Mouse (Mus musculus): Measurements from ENCODE around the gene Ptch2. TPM values are rescaled to one million over a fixed set of nuclear protein-coding genes. Genes with fewer than 3 reads are reported as not detected.

The Ptch2 gene
- total and polyA plus RNA-seq, 3 experiments: 0.33 TPM; not detected in 2

DNA sequence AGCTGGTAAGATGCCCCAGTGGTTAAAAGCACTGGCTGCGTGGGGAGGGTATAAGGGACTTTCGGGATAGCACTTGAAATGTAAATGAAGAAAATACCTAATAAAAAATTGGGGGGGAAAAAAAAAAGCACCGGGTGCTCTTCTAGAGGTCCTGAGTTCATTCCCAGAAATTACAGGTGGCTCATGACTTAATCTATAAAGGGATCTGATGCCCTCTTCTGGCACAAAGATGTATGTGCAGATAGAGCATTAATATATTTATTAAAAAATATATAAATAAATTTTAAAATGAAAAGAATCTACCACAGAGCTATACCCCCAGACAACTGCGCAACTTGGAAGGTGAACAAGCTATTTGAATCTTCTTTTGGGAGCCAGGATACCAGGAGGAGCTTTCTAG, 44.7 kb downstream of the Ptch2 start (continued):
- TF ChIP-seq ZNF384 (IDR thresholded peaks at IDR 0.05; ENCODE audit: low read depth, low read length) (peak; percentile 47), MYC (IDR thresholded peaks at IDR 0.05; ENCODE audit: low read depth, low read length) (no peak), GABPA (IDR thresholded peaks at IDR 0.05; ENCODE audit: low read depth, low read length) (no peak), TBP (IDR thresholded peaks at IDR 0.05; ENCODE audit: low read depth, low read length) (no peak)

DNA sequence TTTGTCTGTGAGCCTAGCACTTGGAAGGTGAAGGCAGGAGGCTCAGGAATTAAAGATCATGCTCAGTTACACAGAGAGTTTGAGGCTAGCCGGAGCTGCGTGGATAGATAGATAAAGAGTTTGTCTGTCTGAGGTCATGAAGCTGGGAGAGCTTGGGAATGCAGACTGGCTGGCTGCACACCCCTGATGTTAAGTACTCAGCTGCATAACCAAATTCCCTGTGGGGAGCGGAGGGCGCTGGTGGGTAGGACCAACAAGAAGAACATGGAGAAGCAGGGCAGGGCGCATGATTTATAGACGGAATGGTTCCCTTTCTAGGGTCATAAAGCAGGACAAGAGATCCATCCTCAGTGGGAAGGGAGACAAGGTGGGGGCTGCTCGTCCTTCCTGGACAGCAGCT, 47.1 kb downstream of the Ptch2 start:
- Histone ChIP-seq H3K4me3 (ENCODE audit: control insufficient read depth in 1 of 2, insufficient read depth in 1 of 2, low read depth in 2 of 2, low read length in 2 of 2) (no peak overlapping the region), H3K9me3 (replicated peaks; ENCODE audit: insufficient read depth, low read length) (no peaks in the 10 kb centered on the region), H3K27me3 (ENCODE audit: control insufficient read depth in 1 of 2, insufficient read depth in 2 of 2, low read length in 2 of 2) (no peaks in the 10 kb centered on the region), H3K36me3 (ENCODE audit: control insufficient read depth in 1 of 2, insufficient read depth in 2 of 2, low read length in 2 of 2) (no peaks in the 10 kb centered on the region), H3K9ac (ENCODE audit: control insufficient read depth, low read depth, low read length, poor library complexity, severe bottlenecking) (no peak overlapping the region), H3K27ac (ENCODE audit: control insufficient read depth, low read depth, low read length) (no peak overlapping the region), H3K4me1 (ENCODE audit: control insufficient read depth in 1 of 2, insufficient read depth in 2 of 2, low read length in 2 of 2) (peaks cover 0 to 4% of the 10 kb centered on the region in 2 experiments; a peak in 1 of 4 replicates), H3K79me2 (ENCODE audit: control insufficient read depth, insufficient read depth, low read length, poor library complexity) (no peaks in the 10 kb centered on the region; the same call in 1 of the 2 replicates)
- TF ChIP-seq TAL1 (IDR thresholded peaks at IDR 0.05; ENCODE audit: low read length) (no peak), KAT2A (conservative IDR thresholded peaks at IDR 0.05; ENCODE audit: low read depth, low read length) (no peak), BHLHE40 (IDR thresholded peaks at IDR 0.05; ENCODE audit: borderline replicate concordance, low read depth, low read length) (no peak), POLR2AphosphoS5 (IDR thresholded peaks at IDR 0.05; ENCODE audit: borderline replicate concordance, low read depth, low read length) (no peak), JUND (IDR thresholded peaks at IDR 0.05; ENCODE audit: low read depth, low read length) (no peak), RAD21 (IDR thresholded peaks at IDR 0.05; ENCODE audit: low read depth, low read length) (no peak), TBP (IDR thresholded peaks at IDR 0.05; ENCODE audit: low read depth, low read length) (no peak), EP300 (IDR thresholded peaks at IDR 0.05; ENCODE audit: low read depth in 1 of 2, low read length in 2 of 2) (no peak)
- DNase-seq (ENCODE audit: low read depth, low spot score): no peak

DNA sequence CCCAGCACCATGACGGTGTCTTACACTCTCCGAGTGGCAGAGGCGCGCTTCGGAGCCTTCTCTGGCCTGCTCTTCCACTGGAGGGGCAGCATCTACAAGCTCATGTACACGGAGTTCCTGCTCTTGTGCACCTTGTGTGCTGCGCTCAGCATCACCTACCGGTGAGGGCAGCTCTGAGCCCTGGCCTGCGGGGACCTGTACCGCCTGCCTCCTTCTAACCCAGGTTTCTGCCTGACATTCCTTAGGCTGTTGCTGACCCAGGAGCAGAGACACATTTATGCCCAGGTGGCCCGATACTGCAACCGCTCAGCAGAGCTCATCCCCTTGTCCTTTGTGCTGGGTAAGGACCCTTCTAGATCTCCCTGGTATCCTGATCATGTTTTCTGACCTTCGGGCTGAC, 49.4 kb downstream of the Ptch2 start:
- no peak overlapping the region for H3K4me3 ChIP-seq (ENCODE audit: control insufficient read depth in 1 of 2, insufficient read depth in 1 of 2, low read depth in 2 of 2, low read length in 2 of 2)
- no peaks in the 10 kb centered on the region for H3K9me3 ChIP-seq (replicated peaks; ENCODE audit: insufficient read depth, low read length)
- no peak for DNase-seq (ENCODE audit: low read depth, low spot score)
- H3K27me3 ChIP-seq (ENCODE audit: control insufficient read depth in 1 of 2, insufficient read depth in 2 of 2, low read length in 2 of 2): no peaks in the 10 kb centered on the region
- no peaks in the 10 kb centered on the region for H3K79me2 ChIP-seq (ENCODE audit: control insufficient read depth, insufficient read depth, low read length, poor library complexity)
- H3K36me3 ChIP-seq (ENCODE audit: control insufficient read depth in 1 of 2, insufficient read depth in 2 of 2, low read length in 2 of 2): no peaks in the 10 kb centered on the region
- no peaks in the 10 kb centered on the region for H3K4me1 ChIP-seq (ENCODE audit: control insufficient read depth in 1 of 2, insufficient read depth in 2 of 2, low read length in 2 of 2)
- no peak overlapping the region for H3K9ac ChIP-seq (ENCODE audit: control insufficient read depth, low read depth, low read length, poor library complexity, severe bottlenecking)
- no peak overlapping the region for H3K27ac ChIP-seq (ENCODE audit: control insufficient read depth, low read depth, low read length)
- no peak for TF ChIP-seq ZC3H11A (IDR thresholded peaks at IDR 0.05; ENCODE audit: low read depth, low read length)
- TF ChIP-seq RAD21 (IDR thresholded peaks at IDR 0.05; ENCODE audit: low read depth, low read length): no peak
- TF ChIP-seq TBP (IDR thresholded peaks at IDR 0.05; ENCODE audit: low read depth, low read length): no peak
- no peak for TF ChIP-seq JUND (IDR thresholded peaks at IDR 0.05; ENCODE audit: low read depth, low read length)
- TF ChIP-seq TAL1 (IDR thresholded peaks at IDR 0.05; ENCODE audit: low read length): no peak
- no peak for TF ChIP-seq POLR2A (IDR thresholded peaks at IDR 0.05; ENCODE audit: control insufficient read depth in 1 of 2, insufficient read depth in 1 of 2, low read depth in 1 of 2, low read length in 2 of 2, poor library complexity in 1 of 2)
- TF ChIP-seq POLR2AphosphoS2 (IDR thresholded peaks at IDR 0.05; ENCODE audit: low read length): no peak
- TF ChIP-seq ZKSCAN1 (IDR thresholded peaks at IDR 0.05; ENCODE audit: low read depth, low read length): no peak

Data from MEL (cell line).